Mouse (Mus musculus): ENCODE data around the gene Hist1h4f. TPM values are rescaled to one million over a fixed set of nuclear protein-coding genes. Genes with fewer than 3 reads are reported as not detected.

Hist1h4f gene
- polyA plus RNA-seq, 1 experiment from 2014 or later = not detected

Small RNA genes within 50 kb of the gene (microRNA-seq; reads per million reads assigned to microRNA genes)
- gene Gm44297 (not detected), gene Gm44359 (not detected), gene Gm44394 (not detected), gene n-TStga1 (not detected)

Other genes with a start within 250 kb of the Hist1h4f start
- 62.5 and 72.6 TPM in 2 replicates for gene Zfp322a, start 182.4 kb downstream of the Hist1h4f start, polyA plus RNA-seq (2015; fragmentation: Nextera tagmentation; extraction: Ambion mirVana)
- 12.7 and 13.0 TPM in 2 replicates for gene Abt1, start 127.8 kb downstream of the Hist1h4f start, polyA plus RNA-seq (2015; fragmentation: Nextera tagmentation; extraction: Ambion mirVana)
- 0.06 and 0.22 TPM in 2 replicates for gene Btn1a1, start 85.7 kb downstream of the Hist1h4f start, polyA plus RNA-seq (2015; fragmentation: Nextera tagmentation; extraction: Ambion mirVana)
- 0.18 TPM in 1 of 2 replicates, not detected in the other for gene Btn2a2, start 62.8 kb downstream of the Hist1h4f start, polyA plus RNA-seq (2015; fragmentation: Nextera tagmentation; extraction: Ambion mirVana)
- gene Hist1h4h, start 20.6 kb downstream of the Hist1h4f start, polyA plus RNA-seq (2015; fragmentation: Nextera tagmentation; extraction: Ambion mirVana) = 2.9 and 4.6 TPM in 2 replicates
- not detected in 2 replicates for gene Hist1h2af, start 17.7 kb downstream of the Hist1h4f start, polyA plus RNA-seq (2015; fragmentation: Nextera tagmentation; extraction: Ambion mirVana)
- 1.5 and 3.2 TPM in 2 replicates for gene Hist1h3g, start 16.2 kb downstream of the Hist1h4f start, polyA plus RNA-seq (2015; fragmentation: Nextera tagmentation; extraction: Ambion mirVana)
- gene Hist1h2bh, start 8.3 kb downstream of the Hist1h4f start, polyA plus RNA-seq (2015; fragmentation: Nextera tagmentation; extraction: Ambion mirVana) = 0.23 and 0.47 TPM in 2 replicates
- gene Hist1h3f, start 7.6 kb downstream of the Hist1h4f start, polyA plus RNA-seq (2015; fragmentation: Nextera tagmentation; extraction: Ambion mirVana) = 0.30 and 0.61 TPM in 2 replicates
- gene Hist1h1d, start 1.6 kb upstream of the Hist1h4f start, polyA plus RNA-seq (2015; fragmentation: Nextera tagmentation; extraction: Ambion mirVana) = 0.15 and 0.22 TPM in 2 replicates
- 2.0 and 3.4 TPM in 2 replicates for gene Hist1h3e, start 10.7 kb upstream of the Hist1h4f start, polyA plus RNA-seq (2015; fragmentation: Nextera tagmentation; extraction: Ambion mirVana)
- 33.0 and 46.2 TPM in 2 replicates for gene Hist1h2ae, start 19.6 kb upstream of the Hist1h4f start, polyA plus RNA-seq (2015; fragmentation: Nextera tagmentation; extraction: Ambion mirVana)
- 2.1 and 6.2 TPM in 2 replicates for gene Hist1h2bg, start 19.7 kb upstream of the Hist1h4f start, polyA plus RNA-seq (2015; fragmentation: Nextera tagmentation; extraction: Ambion mirVana)
- gene Hist1h2bf, start 22.5 kb upstream of the Hist1h4f start, polyA plus RNA-seq (2015; fragmentation: Nextera tagmentation; extraction: Ambion mirVana) = 2.1 and 2.6 TPM in 2 replicates
- 1.2 and 3.4 TPM in 2 replicates for gene Hist1h2ad, start 22.7 kb upstream of the Hist1h4f start, polyA plus RNA-seq (2015; fragmentation: Nextera tagmentation; extraction: Ambion mirVana)
- 2.2 and 2.8 TPM in 2 replicates for gene Hist1h3d, start 24.1 kb upstream of the Hist1h4f start, polyA plus RNA-seq (2015; fragmentation: Nextera tagmentation; extraction: Ambion mirVana)
- 51.0 and 59.0 TPM in 2 replicates for gene Hist1h4d, start 29.9 kb upstream of the Hist1h4f start, polyA plus RNA-seq (2015; fragmentation: Nextera tagmentation; extraction: Ambion mirVana)
- gene Hist1h2be, start 69.5 kb upstream of the Hist1h4f start, polyA plus RNA-seq (2015; fragmentation: Nextera tagmentation; extraction: Ambion mirVana) = 2.0 and 2.6 TPM in 2 replicates
- 7.0 and 9.9 TPM in 2 replicates for gene Hist1h1e, start 70.9 kb upstream of the Hist1h4f start, polyA plus RNA-seq (2015; fragmentation: Nextera tagmentation; extraction: Ambion mirVana)
- 0.80 and 0.83 TPM in 2 replicates for gene Hist1h2ac, start 132.3 kb upstream of the Hist1h4f start, polyA plus RNA-seq (2015; fragmentation: Nextera tagmentation; extraction: Ambion mirVana)
- gene Hist1h2bc, start 132.6 kb upstream of the Hist1h4f start, polyA plus RNA-seq (2015; fragmentation: Nextera tagmentation; extraction: Ambion mirVana) = 27.2 and 35.5 TPM in 2 replicates
- gene Hist1h1t, start 144.2 kb upstream of the Hist1h4f start, polyA plus RNA-seq (2015; fragmentation: Nextera tagmentation; extraction: Ambion mirVana) = not detected in 2 replicates
- gene Hist1h4c, start 146.8 kb upstream of the Hist1h4f start, polyA plus RNA-seq (2015; fragmentation: Nextera tagmentation; extraction: Ambion mirVana) = 2.1 and 2.2 TPM in 2 replicates
- gene Hfe, start 159.2 kb upstream of the Hist1h4f start, polyA plus RNA-seq (2015; fragmentation: Nextera tagmentation; extraction: Ambion mirVana) = 2.1 and 3.3 TPM in 2 replicates
- 16.7 and 22.7 TPM in 2 replicates for gene Hist1h1c, start 187.2 kb upstream of the Hist1h4f start, polyA plus RNA-seq (2015; fragmentation: Nextera tagmentation; extraction: Ambion mirVana)
- gene Hist1h3c, start 194.0 kb upstream of the Hist1h4f start, polyA plus RNA-seq (2015; fragmentation: Nextera tagmentation; extraction: Ambion mirVana) = 1.6 and 2.0 TPM in 2 replicates
- 0.86 and 0.95 TPM in 2 replicates for gene Hist1h2bb, start 195.1 kb upstream of the Hist1h4f start, polyA plus RNA-seq (2015; fragmentation: Nextera tagmentation; extraction: Ambion mirVana)
- 14.5 and 16.2 TPM in 2 replicates for gene Hist1h2ab, start 199.5 kb upstream of the Hist1h4f start, polyA plus RNA-seq (2015; fragmentation: Nextera tagmentation; extraction: Ambion mirVana)
- 4.9 and 6.7 TPM in 2 replicates for gene Hist1h3b, start 200.6 kb upstream of the Hist1h4f start, polyA plus RNA-seq (2015; fragmentation: Nextera tagmentation; extraction: Ambion mirVana)
- gene Hist1h4b, start 205.4 kb upstream of the Hist1h4f start, polyA plus RNA-seq (2015; fragmentation: Nextera tagmentation; extraction: Ambion mirVana) = 1.5 TPM in 1 of 2 replicates, not detected in the other
- gene Hist1h4a, start 209.6 kb upstream of the Hist1h4f start, polyA plus RNA-seq (2015; fragmentation: Nextera tagmentation; extraction: Ambion mirVana) = not detected in 2 replicates
- 1.5 and 1.9 TPM in 2 replicates for gene Hist1h3a, start 210.7 kb upstream of the Hist1h4f start, polyA plus RNA-seq (2015; fragmentation: Nextera tagmentation; extraction: Ambion mirVana)
- gene Hist1h1a, start 212.0 kb upstream of the Hist1h4f start, polyA plus RNA-seq (2015; fragmentation: Nextera tagmentation; extraction: Ambion mirVana) = 0.70 and 1.0 TPM in 2 replicates
- not detected in 2 replicates for gene Trim38, start 218.3 kb upstream of the Hist1h4f start, polyA plus RNA-seq (2015; fragmentation: Nextera tagmentation; extraction: Ambion mirVana)

Measured in forebrain, embryonic 16.5 days (tissue).